Mouse (Mus musculus) heart, postnatal 0 days (tissue): ENCODE data around the gene Zfp383. TPM values are rescaled to one million over a fixed set of nuclear protein-coding genes. Genes with fewer than 3 reads are reported as not detected.
"Not testable (repeated sequence)": the region's sequence is repeated elsewhere in the genome, so short reads cannot be mapped to it uniquely, and the experiment has no call there.

ENCODE experiments used
- ATAC-seq: fragments of 200-750 bp; cut with Nextera tagmentation; 2 replicates; pipeline ENCODE4 v1.8.0; 2017; ENCODE audit warnings: low read depth, moderate number of reproducible peaks, moderate library complexity; ENCODE audit not compliant: insufficient read depth
- DNase-seq: peaks from one replicate; pipeline ENCODE4 v3.0.0-alpha.2; 2016; ENCODE audit warnings: low spot score
- H3K27ac ChIP-seq: fragments of 300-500 bp; sonication (generic); 2 replicates; pipeline ENCODE4 v1.5.1; 2014; ENCODE audit warnings: low read depth, mild to moderate bottlenecking
- H3K27me3 ChIP-seq: fragments of 300-500 bp; sonication (generic); 2 replicates; pipeline ENCODE4 v1.6.1; 2014; ENCODE audit warnings: low read length, mixed read lengths; ENCODE audit not compliant: control insufficient read depth, insufficient read depth
- H3K36me3 ChIP-seq: fragments of 300-500 bp; sonication (generic); replicated peaks from 2 replicates; pipeline ENCODE4 v1.6.1; 2014; ENCODE audit warnings: low read length, mixed read lengths; ENCODE audit not compliant: control insufficient read depth, insufficient read depth
- H3K4me1 ChIP-seq: fragments of 300-500 bp; sonication (generic); 2 replicates; pipeline ENCODE4 v1.6.1; 2014; ENCODE audit warnings: antibody characterized with exemption; ENCODE audit not compliant: control insufficient read depth, insufficient read depth
- H3K4me2 ChIP-seq: fragments of 300-500 bp; sonication (generic); 2 replicates; pipeline ENCODE4 v1.6.1; 2014; ENCODE audit warnings: low read depth, mild to moderate bottlenecking, low read length, moderate library complexity
- H3K4me3 ChIP-seq: fragments of 300-500 bp; sonication (generic); 2 replicates; pipeline ENCODE4 v1.5.1; 2014; ENCODE audit warnings: low read depth, low read length
- H3K9ac ChIP-seq: fragments of 300-500 bp; sonication (generic); replicated peaks from 2 replicates; pipeline ENCODE4 v1.6.1; 2014; ENCODE audit warnings: low read depth, low read length, mixed read lengths
- H3K9me3 ChIP-seq: fragments of 300-500 bp; sonication (generic); replicated peaks from 2 replicates; pipeline ENCODE4 v1.6.1; 2016; ENCODE audit warnings: low read length; ENCODE audit not compliant: control insufficient read depth
- CTCF ChIP-seq: IDR thresholded peaks from 2 replicates; pipeline ENCODE4 v1.5.1; 2016; ENCODE audit warnings: antibody characterized with exemption, control low read depth, low read depth
- EP300 ChIP-seq: IDR thresholded peaks from 2 replicates; pipeline ENCODE4 v1.6.1; 2016; ENCODE audit warnings: antibody characterized with exemption, low read depth
- WGBS: fragments of 180-500 bp; shearing (Covaris S2); extraction: QIAGEN DNeasy Blood & Tissue Kit; methylation state at CpG from one replicate; pipeline ENCODE4 v1.1.7; 2014; 5-methylcytosine and 5-hydroxymethylcytosine counted together
- polyA plus RNA-seq: library from polyadenylated mRNA; unstranded; fragments of >200 nt; fragmentation: Nextera tagmentation; extraction: Ambion mirVana; gene quantifications from 2 replicates; pipeline ENCODE4 v1.2.1, GENCODE M21; 2015
- total RNA-seq: library from RNA; depleted of rRNA; stranded (reverse); fragments of >200 nt; gene quantifications from 2 replicates; pipeline ENCODE4 v1.2.3, GENCODE M21; 2014; ENCODE audit warnings: low replicate concordance; rRNA removed

Zfp383 gene
- total RNA-seq = 2.5 and 5.3 TPM in 2 replicates
- 2.5 and 3.0 TPM in 2 replicates for polyA plus RNA-seq

GRCm38 (mm10) chr7:29908130-29908950 lies at the start of gene Zfp383:
Gene Zfp383, plus strand, starts transcription at chr7:29908223.
- H3K27ac ChIP-seq = peak within 1 kb of the TSS; percentile 98
- DNase-seq (peak; percentile 80), ATAC-seq (peak; percentile 74)
- 1% methylated on average over 33 of the region's 33 CpGs for WGBS
- peak within 1 kb of the TSS; percentile 64 for H3K4me3 ChIP-seq
- no peaks in the 10 kb centered on the region for H3K9me3 ChIP-seq
- peak within 1 kb of the TSS; percentile 61 for H3K9ac ChIP-seq
- H3K4me1 ChIP-seq = peaks cover 10% of the 10 kb centered on the region
- TF ChIP-seq EP300 (no peak), CTCF (no peak)
- H3K27me3 ChIP-seq = no peaks in the 10 kb centered on the region
- peaks cover 32% of the 10 kb centered on the region for H3K36me3 ChIP-seq
- H3K4me2 ChIP-seq = peak within 1 kb of the TSS; percentile 76

- Histone ChIP-seq H3K27me3 (no peaks in the 10 kb centered on the region), H3K4me3 (peak within 1 kb of the TSS; percentile 58), H3K36me3 (0 out of 2 replicates have a peak, but pooled peaks cover 6% of the 10 kb centered on the region), H3K27ac (no peak within 1 kb of the TSS), H3K9me3 (0 out of 2 replicates have a peak, but pooled peaks cover 4% of the 10 kb centered on the region), H3K4me2 (peak within 1 kb of the TSS; percentile 87), H3K4me1 (0 out of 2 replicates have a peak, but pooled peaks cover 5% of the 10 kb centered on the region), H3K9ac (peak within 1 kb of the TSS; percentile 53)
- TF ChIP-seq EP300 (no peak), CTCF (no peak)
- 2% methylated on average over 32 of the region's 32 CpGs for WGBS
- ATAC-seq (peak; percentile 97), DNase-seq (peak; percentile 93)
These were observed 48.2 kb upstream of the Zfp383 start, which contains the start of gene Zfp420 for GRCm38 (mm10) chr7:29859532-29860517. Gene Zfp420, plus strand, starts transcription at chr7:29859979.

- no peak overlapping the region for H3K27ac ChIP-seq
- 0 out of 2 replicates have a peak, but pooled peaks cover 4% of the 10 kb centered on the region for H3K9me3 ChIP-seq
- no peak for TF ChIP-seq EP300
- 0 out of 2 replicates have a peak, but pooled peaks have one; percentile 20 for TF ChIP-seq CTCF
- H3K9ac ChIP-seq = no peak overlapping the region
- 0 out of 2 replicates have a peak, but pooled peaks cover 5% of the 10 kb centered on the region for H3K4me1 ChIP-seq
- ATAC-seq = no peak
- no peak overlapping the region for H3K4me3 ChIP-seq
- WGBS = 90% methylated on average over 7 of the region's 7 CpGs
- no peak for DNase-seq
- no peaks in the 10 kb centered on the region for H3K27me3 ChIP-seq
- H3K36me3 ChIP-seq = 0 out of 2 replicates have a peak, but pooled peaks cover 6% of the 10 kb centered on the region
- no peak overlapping the region for H3K4me2 ChIP-seq
These were observed 46.4 kb upstream of the Zfp383 start for GRCm38 (mm10) chr7:29861660-29862059.

- Histone ChIP-seq H3K4me1 (no peaks in the 10 kb centered on the region), H3K27ac (no peak overlapping the region), H3K36me3 (peaks cover 20% of the 10 kb centered on the region), H3K27me3 (no peaks in the 10 kb centered on the region), H3K9me3 (peaks cover 47% of the 10 kb centered on the region), H3K9ac (no peak overlapping the region), H3K4me2 (no peak overlapping the region), H3K4me3 (no peak overlapping the region)
- no peak for DNase-seq
- no peak for ATAC-seq
- WGBS = 90% methylated on average over 10 of the region's 10 CpGs
- TF ChIP-seq CTCF = no peak
- TF ChIP-seq EP300 = no peak
These were observed 33.8 kb upstream of the Zfp383 start for GRCm38 (mm10) chr7:29874256-29874655.

GRCm38 (mm10) chr7:29877561-29877960 lies 30.5 kb upstream of the Zfp383 start:
- H3K27ac ChIP-seq, H3K4me2 ChIP-seq, H3K9ac ChIP-seq, H3K4me1 ChIP-seq, DNase-seq, H3K27me3 ChIP-seq, ATAC-seq, H3K4me3 ChIP-seq: not testable (repeated sequence)
- Histone ChIP-seq H3K36me3 (peaks cover 20% of the 10 kb centered on the region), H3K9me3 (peaks cover 27% of the 10 kb centered on the region)
- 92% methylated on average over 9 of the region's 9 CpGs for WGBS
